Comparison of ENCODE assay signal across 10 mouse cellular contexts in genomic region chr2:5417158-5418032, GRCm38 (mm10).
DNase-seq lines count a peak whose midpoint lies in the region; ATAC-seq and TF ChIP-seq lines count a peak whose summit lies in the region.
"Had no signal": no experiment of that assay in that cellular context is flagged by ENCODE, and none has a peak within 500 bp of the region (broad histone marks: within the 10 kb centered on the region; RNA-seq: fewer than 3 reads in every experiment).

No protein-coding gene starts in this region.

- ATAC-seq in heart, embryonic 12.5 days (ENCODE audit: insufficient number of reproducible peaks, low FRiP score), result no peak
- no peak for ATAC-seq in lung, postnatal 0 days
- ATAC-seq in granulocyte monocyte progenitor cell, adult 5-6 weeks (replicated peaks; ENCODE audit: poor library complexity, severe bottlenecking), result peak; percentile 79
- no peak for ATAC-seq in stomach, postnatal 0 days (ENCODE audit: low FRiP score, low TSS enrichment)

- 54% methylated on average over 6 of the region's 6 CpGs for WGBS in heart, embryonic 12.5 days
- 53% methylated on average over 6 of the region's 6 CpGs for WGBS in lung, postnatal 0 days
- WGBS in stomach, postnatal 0 days, result 53% methylated on average over 6 of the region's 6 CpGs

- H3K4me3 ChIP-seq in heart, embryonic 12.5 days, result no peak overlapping the region
- no peak overlapping the region for H3K4me3 ChIP-seq in lung, postnatal 0 days (ENCODE audit: low read depth, low read length)
- no peak overlapping the region for H3K4me3 ChIP-seq in stomach, postnatal 0 days (ENCODE audit: low read depth, low read length)
- H3K4me3 ChIP-seq: liver, embryonic 15.5 days had no signal

- no peak overlapping the region for H3K9ac ChIP-seq in heart, embryonic 12.5 days
- no peak overlapping the region for H3K9ac ChIP-seq in lung, postnatal 0 days (replicated peaks; ENCODE audit: low read depth)
- H3K9ac ChIP-seq in stomach, postnatal 0 days (ENCODE audit: low read length), result no peak overlapping the region
- H3K9ac ChIP-seq: liver, embryonic 15.5 days had no signal

- no peak for TF ChIP-seq CTCF in lung, postnatal 0 days (IDR thresholded peaks at IDR 0.05)
- no peak for TF ChIP-seq CTCF in stomach, postnatal 0 days (IDR thresholded peaks at IDR 0.05; ENCODE audit: low read depth)

- DNase-seq in heart, adult 8-10 months (ENCODE audit: low spot score), result no peak
- peak; percentile 41 for DNase-seq in lung, postnatal 0 days (ENCODE audit: low spot score)
- DNase-seq in lung, adult 18-20 months, result no peak
- DNase-seq in stomach, postnatal 0 days (ENCODE audit: low spot score), result no peak
- DNase-seq in layer of hippocampus, adult 8-10 months (ENCODE audit: low spot score in 2 of 2), result no peak
- no peak for DNase-seq in retina, embryonic 14.5 days (ENCODE audit: low spot score)
- DNase-seq: thymus, postnatal 25 days had no signal

- H3K4me1 ChIP-seq in heart, embryonic 12.5 days (replicated peaks), result peaks cover 9% of the 10 kb centered on the region; the same call in 1 of the 2 replicates
- H3K4me1 ChIP-seq in lung, postnatal 0 days (ENCODE audit: insufficient read depth, low read depth, low read length), result no peaks in the 10 kb centered on the region
- no peaks in the 10 kb centered on the region for H3K4me1 ChIP-seq in stomach, postnatal 0 days (replicated peaks; ENCODE audit: control insufficient read depth, insufficient read depth)
- H3K4me1 ChIP-seq: liver, embryonic 15.5 days had no signal

- no peaks in the 10 kb centered on the region for H3K9me3 ChIP-seq in heart, embryonic 12.5 days (replicated peaks)
- no peaks in the 10 kb centered on the region for H3K9me3 ChIP-seq in lung, postnatal 0 days (ENCODE audit: low read length)
- no peaks in the 10 kb centered on the region for H3K9me3 ChIP-seq in stomach, postnatal 0 days (ENCODE audit: control insufficient read depth, low read length)
- H3K9me3 ChIP-seq: liver, embryonic 15.5 days had no signal

- TF ChIP-seq EP300 in lung, postnatal 0 days (IDR thresholded peaks at IDR 0.05), result no peak
- TF ChIP-seq EP300 in stomach, postnatal 0 days (optimal IDR thresholded peaks at IDR 0.05), result no peak

- H3K36me3 ChIP-seq in heart, embryonic 12.5 days, result no peaks in the 10 kb centered on the region
- H3K36me3 ChIP-seq in lung, postnatal 0 days (ENCODE audit: insufficient read depth, low read length), result no peaks in the 10 kb centered on the region
- no peaks in the 10 kb centered on the region for H3K36me3 ChIP-seq in stomach, postnatal 0 days (ENCODE audit: control insufficient read depth, insufficient read depth, low read length)
- H3K36me3 ChIP-seq: liver, embryonic 15.5 days had no signal

- peak overlapping the region; percentile 18; the same call in 1 of the 2 replicates for H3K27ac ChIP-seq in heart, embryonic 12.5 days (ENCODE audit: poor library complexity, severe bottlenecking)
- H3K27ac ChIP-seq in lung, postnatal 0 days (ENCODE audit: low read length), result no peak overlapping the region
- 0 out of 2 replicates have a peak overlapping the region, but pooled peaks have one; percentile 5 for H3K27ac ChIP-seq in stomach, postnatal 0 days (replicated peaks)
- H3K27ac ChIP-seq: liver, embryonic 15.5 days had no signal

- no peaks in the 10 kb centered on the region for H3K27me3 ChIP-seq in heart, embryonic 12.5 days (replicated peaks)
- no peaks in the 10 kb centered on the region for H3K27me3 ChIP-seq in lung, postnatal 0 days (replicated peaks; ENCODE audit: insufficient read depth, low read length)
- H3K27me3 ChIP-seq in stomach, postnatal 0 days (ENCODE audit: control insufficient read depth, insufficient read depth, low read length), result no peaks in the 10 kb centered on the region
- H3K27me3 ChIP-seq: liver, embryonic 15.5 days had no signal

- H3K4me2 ChIP-seq in heart, embryonic 12.5 days, result no peak overlapping the region
- no peak overlapping the region for H3K4me2 ChIP-seq in lung, postnatal 0 days (replicated peaks; ENCODE audit: low read depth, low read length)
- no peak overlapping the region for H3K4me2 ChIP-seq in stomach, postnatal 0 days (replicated peaks; ENCODE audit: low read depth)
- H3K4me2 ChIP-seq: liver, embryonic 15.5 days had no signal
